Mouse (Mus musculus) MEL (cell line): Measurements from ENCODE around the gene Plekhj1. TPM values are rescaled to one million over a fixed set of nuclear protein-coding genes. Genes with fewer than 3 reads are reported as not detected.
A peak's percentile ranks its signal among the peaks of the same experiment; 100 is the strongest.

Experiments used
- DNase-seq: peaks from one replicate; pipeline ENCODE4 v3.0.0; 2011; ENCODE audit warnings: low read depth, low spot score
- H3K27ac ChIP-seq: 2 replicates; pipeline ENCODE4 v1.5.1; 2012; ENCODE audit warnings: low read depth, mild to moderate bottlenecking, control low read depth, low read length, moderate library complexity; ENCODE audit not compliant: control insufficient read depth
- H3K27me3 ChIP-seq, 2 experiments: fragments of 150-350 bp in 1 of 2; sonication (generic) in 1 of 2; 2 replicates each; pipeline ENCODE4 v1.6.1; 2012; ENCODE audit warnings: low read length in 2 of 2, mild to moderate bottlenecking in 2 of 2, improper control_type of control experiment in 1 of 2, moderate library complexity in 1 of 2; ENCODE audit not compliant: insufficient read depth in 2 of 2, control insufficient read depth in 1 of 2
- H3K36me3 ChIP-seq, 2 experiments: 2 replicates each; pipeline ENCODE4 v1.6.1; 2012 to 2014; ENCODE audit warnings: low read length in 2 of 2, improper control_type of control experiment in 1 of 2, inconsistent platforms in 1 of 2, mild to moderate bottlenecking in 1 of 2; ENCODE audit not compliant: insufficient read depth in 2 of 2, control insufficient read depth in 1 of 2
- H3K4me1 ChIP-seq, 2 experiments: fragments of 150-350 bp in 1 of 2; sonication (generic) in 1 of 2; 2 replicates each; pipeline ENCODE4 v1.6.1; 2012; ENCODE audit warnings: low read length in 2 of 2, improper control_type of control experiment in 1 of 2, mild to moderate bottlenecking in 1 of 2; ENCODE audit not compliant: insufficient read depth in 2 of 2, control insufficient read depth in 1 of 2
- H3K4me3 ChIP-seq, 2 experiments: fragments of 150-350 bp in 1 of 2; sonication (generic) in 1 of 2; 2 replicates each; pipeline ENCODE4 v1.5.1; 2012; ENCODE audit warnings: low read depth in 2 of 2, low read length in 2 of 2, mild to moderate bottlenecking in 2 of 2, moderate library complexity in 2 of 2, control low read depth in 1 of 2, improper control_type of control experiment in 1 of 2; ENCODE audit not compliant: control insufficient read depth in 1 of 2, insufficient read depth in 1 of 2
- H3K79me2 ChIP-seq: 2 replicates; pipeline ENCODE4 v1.6.1; 2012; ENCODE audit warnings: mild to moderate bottlenecking, low read length, moderate library complexity; ENCODE audit not compliant: control insufficient read depth, poor library complexity, insufficient read depth
- H3K9ac ChIP-seq: 2 replicates; pipeline ENCODE4 v1.6.1; 2012; ENCODE audit warnings: low read depth, mild to moderate bottlenecking, control low read depth, low read length, moderate library complexity; ENCODE audit not compliant: control insufficient read depth, poor library complexity, severe bottlenecking
- H3K9me3 ChIP-seq: fragments of 150-350 bp; sonication (generic); replicated peaks from 2 replicates; pipeline ENCODE4 v1.6.1; 2012; ENCODE audit warnings: mild to moderate bottlenecking, low read length, improper control_type of control experiment, moderate library complexity; ENCODE audit not compliant: insufficient read depth
- CHD1 ChIP-seq: IDR thresholded peaks from 2 replicates; pipeline ENCODE4 v1.6.1; 2012; ENCODE audit warnings: low read depth, mild to moderate bottlenecking, inconsistent platforms, low read length, improper control_type of control experiment
- E2F4 ChIP-seq: IDR thresholded peaks from 2 replicates; pipeline ENCODE4 v1.6.1; 2011; ENCODE audit warnings: low read depth, low read length, improper control_type of control experiment, borderline replicate concordance
- EP300 ChIP-seq, 2 experiments: IDR thresholded peaks; 2 replicates each; pipeline ENCODE4 v1.6.1; 2011; ENCODE audit warnings: improper control_type of control experiment in 2 of 2, low read length in 2 of 2, low read depth in 1 of 2, mild to moderate bottlenecking in 1 of 2
- ETS1 ChIP-seq: IDR thresholded peaks from 2 replicates; pipeline ENCODE4 v1.6.1; 2012; ENCODE audit warnings: low read depth, mild to moderate bottlenecking, inconsistent platforms, low read length, improper control_type of control experiment, moderate library complexity
- GATA1 ChIP-seq: IDR thresholded peaks from 2 replicates; pipeline ENCODE4 v1.6.1; 2011; ENCODE audit warnings: low read depth, low read length, improper control_type of control experiment
- HCFC1 ChIP-seq: IDR thresholded peaks from 2 replicates; pipeline ENCODE4 v1.6.1; 2012; ENCODE audit warnings: low read depth, mild to moderate bottlenecking, inconsistent platforms, low read length, improper control_type of control experiment, moderate library complexity
- KAT2A ChIP-seq: conservative IDR thresholded peaks from 2 replicates; pipeline ENCODE4 v1.6.1; 2012; ENCODE audit warnings: low read depth, low read length, improper control_type of control experiment, inconsistent platforms
- MAZ ChIP-seq: IDR thresholded peaks from 2 replicates; pipeline ENCODE4 v1.6.1; 2012; ENCODE audit warnings: low read depth, mild to moderate bottlenecking, inconsistent platforms, low read length, improper control_type of control experiment
- MEF2A ChIP-seq: IDR thresholded peaks from 2 replicates; pipeline ENCODE4 v1.6.1; 2014; ENCODE audit warnings: low read depth, mild to moderate bottlenecking, inconsistent platforms, low read length, improper control_type of control experiment; ENCODE audit not compliant: poor library complexity, insufficient replicate concordance, severe bottlenecking; ENCODE audit errors: extremely low read depth
- MYC ChIP-seq: IDR thresholded peaks from 2 replicates; pipeline ENCODE4 v1.6.1; 2011; ENCODE audit warnings: low read depth, mild to moderate bottlenecking, low read length, improper control_type of control experiment, moderate library complexity
- POLR2A ChIP-seq, 2 experiments: IDR thresholded peaks; 2 replicates each; pipeline ENCODE4 v1.6.1; 2011 to 2012; ENCODE audit warnings: low read length in 2 of 2, mild to moderate bottlenecking in 2 of 2, control low read depth in 1 of 2, improper control_type of control experiment in 1 of 2, low read depth in 1 of 2, moderate library complexity in 1 of 2; ENCODE audit not compliant: control insufficient read depth in 1 of 2, insufficient read depth in 1 of 2, poor library complexity in 1 of 2
- POLR2AphosphoS2 ChIP-seq: IDR thresholded peaks from 2 replicates; pipeline ENCODE4 v1.6.1; 2011; ENCODE audit warnings: low read length, improper control_type of control experiment
- POLR2AphosphoS5 ChIP-seq: IDR thresholded peaks from 2 replicates; pipeline ENCODE4 v1.6.1; 2012; ENCODE audit warnings: low read depth, borderline replicate concordance, mild to moderate bottlenecking, inconsistent platforms, low read length, moderate library complexity, mixed read lengths
- SIN3A ChIP-seq: IDR thresholded peaks from 2 replicates; pipeline ENCODE4 v1.6.1; 2012; ENCODE audit warnings: low read length, improper control_type of control experiment, inconsistent platforms
- TBP ChIP-seq: IDR thresholded peaks from 2 replicates; pipeline ENCODE4 v1.8.0; 2011; ENCODE audit warnings: low read depth, low read length, improper control_type of control experiment
- USF2 ChIP-seq, 2 experiments: IDR thresholded peaks; 2 replicates each; pipeline ENCODE4 v1.6.1; 2011 to 2012; ENCODE audit warnings: improper control_type of control experiment in 2 of 2, low read length in 2 of 2, borderline replicate concordance in 1 of 2, inconsistent platforms in 1 of 2, low read depth in 1 of 2, mild to moderate bottlenecking in 1 of 2; ENCODE audit not compliant: insufficient read depth in 1 of 2
- ZKSCAN1 ChIP-seq: IDR thresholded peaks from 2 replicates; pipeline ENCODE4 v1.6.1; 2012; ENCODE audit warnings: low read depth, mild to moderate bottlenecking, inconsistent platforms, low read length, improper control_type of control experiment, moderate library complexity
- ZMIZ1 ChIP-seq: IDR thresholded peaks from 2 replicates; pipeline ENCODE4 v1.6.1; 2012; ENCODE audit warnings: low read depth, mild to moderate bottlenecking, inconsistent platforms, low read length, improper control_type of control experiment, moderate library complexity
- polyA plus RNA-seq, 2 experiments: library from polyadenylated mRNA; stranded (reverse) in 1 of 2; unstranded in 1 of 2; fragments of >175 nt in 1 of 2; fragments of >200 nt in 1 of 2; gene quantifications; 2 replicates each; pipeline versions ENCODE4 v1.2.1 to v1.2.4; 2012; ENCODE audit warnings: low replicate concordance in 2 of 2, low read depth in 1 of 2; ENCODE audit not compliant: insufficient read length in 2 of 2, insufficient read depth in 1 of 2, missing spikeins in 1 of 2
- total RNA-seq: library from RNA; depleted of rRNA; stranded (reverse); fragments of 300-350 nt; gene quantifications from 2 replicates; pipeline ENCODE4 v1.2.3, GENCODE M21; 2012

The Plekhj1 gene
- total and polyA plus RNA-seq, 3 experiments = 86.9 to 217 TPM; not detected in 1

- TF ChIP-seq EP300 (IDR thresholded peaks at IDR 0.05; ENCODE audit: low read depth in 1 of 2, low read length in 2 of 2) (no peak), GATA1 (no peak)
Measured at GRCm38 (mm10) chr10:80797186-80798149, 958 bp downstream of the Plekhj1 start (continued).

GRCm38 (mm10) chr10:80796307-80796848 lies 2.0 kb downstream of the Plekhj1 start:
- DNase-seq = no peak
- no peaks in the 10 kb centered on the region for H3K27me3 ChIP-seq
- H3K9me3 ChIP-seq = no peaks in the 10 kb centered on the region
- H3K4me1 ChIP-seq = peaks cover 0 to 14% of the 10 kb centered on the region in 2 experiments; a peak in 2 of 4 replicates
- peaks cover 2 to 13% of the 10 kb centered on the region in 2 experiments; a peak in 3 of 4 replicates for H3K36me3 ChIP-seq
- H3K9ac ChIP-seq = peak overlapping the region; percentile 90
- TF ChIP-seq POLR2AphosphoS5 = no peak
- peak overlapping the region; percentile 71 to 86 for H3K4me3 ChIP-seq
- no peak overlapping the region for H3K27ac ChIP-seq
- peaks cover 48% of the 10 kb centered on the region for H3K79me2 ChIP-seq

GRCm38 (mm10) chr10:80794750-80795149 lies 3.7 kb downstream of the Plekhj1 start:
- H3K79me2 ChIP-seq = peaks cover 33% of the 10 kb centered on the region
- no peaks in the 10 kb centered on the region for H3K9me3 ChIP-seq
- H3K4me3 ChIP-seq = no peak overlapping the region
- H3K27me3 ChIP-seq = no peaks in the 10 kb centered on the region
- no peak overlapping the region for H3K9ac ChIP-seq
- peak in 1 of 2 experiments; percentile 46; a peak in 1 of 4 replicates for TF ChIP-seq POLR2A (IDR thresholded peaks at IDR 0.05; ENCODE audit: control insufficient read depth in 1 of 2, insufficient read depth in 1 of 2, low read depth in 1 of 2, low read length in 2 of 2, poor library complexity in 1 of 2)
- TF ChIP-seq ETS1 = no peak
- no peak for TF ChIP-seq SIN3A
- no peak for TF ChIP-seq CHD1
- TF ChIP-seq GATA1 = no peak
- TF ChIP-seq MEF2A = no peak
- no peak for TF ChIP-seq MAZ
- DNase-seq = peak; percentile 18
- H3K36me3 ChIP-seq = peaks cover 7 to 8% of the 10 kb centered on the region in 2 experiments; a peak in 3 of 4 replicates
- H3K27ac ChIP-seq = no peak overlapping the region
- H3K4me1 ChIP-seq = peaks cover 0 to 6% of the 10 kb centered on the region in 2 experiments; a peak in 2 of 4 replicates

DNA sequence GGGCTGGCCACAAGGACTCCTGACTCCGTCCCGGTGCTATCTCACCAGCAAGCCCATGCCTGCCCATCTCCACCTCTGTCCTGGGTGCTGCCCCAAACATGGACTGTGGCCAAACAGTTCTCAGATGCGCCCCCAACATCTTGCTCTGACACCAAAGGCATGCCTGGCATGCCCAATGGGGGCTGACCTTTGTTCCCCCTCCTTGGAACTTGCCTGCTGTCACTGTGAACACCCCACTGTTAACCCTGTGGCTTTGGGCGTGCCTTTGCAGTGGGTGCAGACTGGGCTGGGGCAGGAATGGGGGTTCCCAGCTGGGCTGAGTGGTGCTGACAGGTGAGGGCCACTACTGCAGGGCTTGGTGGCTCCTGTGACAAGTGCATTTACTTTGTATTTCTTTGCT lies 4.6 kb downstream of the Plekhj1 start:
- Histone ChIP-seq H3K4me3 (no peak overlapping the region), H3K79me2 (peaks cover 24% of the 10 kb centered on the region), H3K4me1 (peaks cover 0 to 6% of the 10 kb centered on the region in 2 experiments; a peak in 2 of 4 replicates), H3K9ac (no peak overlapping the region), H3K27ac (no peak overlapping the region), H3K36me3 (peaks cover 7% of the 10 kb centered on the region in 2 experiments; a peak in 3 of 4 replicates), H3K27me3 (no peaks in the 10 kb centered on the region), H3K9me3 (no peaks in the 10 kb centered on the region)
- peak; percentile 23 for DNase-seq
- TF ChIP-seq ETS1 (no peak), POLR2AphosphoS2 (peak; percentile 70; the same call in 1 of the 2 replicates), ZKSCAN1 (no peak), MYC (no peak), HCFC1 (no peak), TBP (no peak), ZMIZ1 (0 out of 2 replicates have a peak, but pooled peaks have one; percentile 51), EP300 (IDR thresholded peaks at IDR 0.05; ENCODE audit: low read depth in 1 of 2, low read length in 2 of 2) (no peak), USF2 (IDR thresholded peaks at IDR 0.05; ENCODE audit: borderline replicate concordance in 1 of 2, insufficient read depth in 1 of 2, low read depth in 1 of 2, low read length in 2 of 2) (no peak), KAT2A (no peak), E2F4 (no peak)
